Mouse (Mus musculus): ENCODE measurements around the gene Fhod1. TPM values are rescaled to one million over a fixed set of nuclear protein-coding genes. Genes with fewer than 3 reads are reported as not detected.
A peak's percentile ranks its signal among the peaks of the same experiment; 100 is the strongest.

Fhod1 gene
- polyA plus RNA-seq, 1 experiment: 19.0 TPM

- peaks cover 48% of the 10 kb centered on the region for H3K36me3 ChIP-seq (ENCODE audit: control insufficient read depth, insufficient read depth)
- H3K27me3 ChIP-seq (ENCODE audit: control insufficient read depth, insufficient read depth, insufficient read length): no peaks in the 10 kb centered on the region
- peaks cover 20% of the 10 kb centered on the region for H3K79me2 ChIP-seq (ENCODE audit: control insufficient read depth, insufficient read depth)
- TF ChIP-seq USF1 (IDR thresholded peaks at IDR 0.05; ENCODE audit: low read depth): no peak
- TF ChIP-seq MAX (IDR thresholded peaks at IDR 0.05; ENCODE audit: low read depth): no peak
- no peak for TF ChIP-seq REST (IDR thresholded peaks at IDR 0.05; ENCODE audit: insufficient read depth, insufficient read length)
- no peak for TF ChIP-seq MYOD1 (IDR thresholded peaks at IDR 0.05; ENCODE audit: control insufficient read depth in 1 of 3, insufficient read length in 2 of 3, low read depth in 2 of 3)
- TF ChIP-seq POLR2AphosphoS2 (IDR thresholded peaks at IDR 0.05; ENCODE audit: insufficient read length, low read depth): no peak
- TF ChIP-seq TCF12 (IDR thresholded peaks at IDR 0.05; ENCODE audit: insufficient read depth, poor library complexity, severe bottlenecking): no peak
- TF ChIP-seq MYOG (IDR thresholded peaks at IDR 0.05; ENCODE audit: control insufficient read depth in 1 of 3, insufficient read depth in 1 of 3, insufficient read length in 2 of 3, low read depth in 2 of 3): no peak
- TF ChIP-seq POLR2A (IDR thresholded peaks at IDR 0.05; ENCODE audit: insufficient read length, low read depth): no peak
- no peak for TF ChIP-seq SRF (IDR thresholded peaks at IDR 0.05; ENCODE audit: control insufficient read depth, insufficient read length, low read depth)
- TF ChIP-seq CEBPB (IDR thresholded peaks at IDR 0.05; ENCODE audit: insufficient read depth, poor library complexity, severe bottlenecking): no peak
- no peak for TF ChIP-seq TCF3 (IDR thresholded peaks at IDR 0.05; ENCODE audit: insufficient read length, low read depth)
- no peak for TF ChIP-seq E2F4 (IDR thresholded peaks at IDR 0.05; ENCODE audit: insufficient read depth)
- H3K4me2 ChIP-seq (ENCODE audit: low read depth): no peak overlapping the region
- H3K4me3 ChIP-seq: no peak overlapping the region
- no peak overlapping the region for H3ac ChIP-seq (ENCODE audit: control insufficient read depth, insufficient read length)
Observed at GRCm38 (mm10) chr8:105303396-105303795, 44.4 kb downstream of the Fhod1 start.

GRCm38 (mm10) chr8:105299962-105300361 is 47.8 kb downstream of the Fhod1 start:
- TF ChIP-seq TCF3 (IDR thresholded peaks at IDR 0.05; ENCODE audit: insufficient read length, low read depth): no peak
- TF ChIP-seq MYOD1 (IDR thresholded peaks at IDR 0.05; ENCODE audit: control insufficient read depth in 1 of 3, insufficient read length in 2 of 3, low read depth in 2 of 3): no peak
- TF ChIP-seq MYOG (IDR thresholded peaks at IDR 0.05; ENCODE audit: control insufficient read depth in 1 of 3, insufficient read depth in 1 of 3, insufficient read length in 2 of 3, low read depth in 2 of 3): no peak
- TF ChIP-seq REST (IDR thresholded peaks at IDR 0.05; ENCODE audit: insufficient read depth, insufficient read length): no peak
- TF ChIP-seq POLR2AphosphoS2 (IDR thresholded peaks at IDR 0.05; ENCODE audit: insufficient read length, low read depth): no peak
- TF ChIP-seq MAX (IDR thresholded peaks at IDR 0.05; ENCODE audit: low read depth): no peak
- TF ChIP-seq POLR2A (IDR thresholded peaks at IDR 0.05; ENCODE audit: insufficient read length, low read depth): no peak
- TF ChIP-seq CEBPB (IDR thresholded peaks at IDR 0.05; ENCODE audit: insufficient read depth, poor library complexity, severe bottlenecking): no peak
- no peak for TF ChIP-seq E2F4 (IDR thresholded peaks at IDR 0.05; ENCODE audit: insufficient read depth)
- TF ChIP-seq USF1 (IDR thresholded peaks at IDR 0.05; ENCODE audit: low read depth): no peak
- no peak for TF ChIP-seq SRF (IDR thresholded peaks at IDR 0.05; ENCODE audit: control insufficient read depth, insufficient read length, low read depth)
- no peak for TF ChIP-seq TCF12 (IDR thresholded peaks at IDR 0.05; ENCODE audit: insufficient read depth, poor library complexity, severe bottlenecking)

GRCm38 (mm10) chr8:105298351-105299252 is 49.2 kb downstream of the Fhod1 start:
- Histone ChIP-seq H3K36me3 (ENCODE audit: control insufficient read depth, insufficient read depth) (peaks cover 42% of the 10 kb centered on the region), H3K4me3 (peak overlapping the region; percentile 93), H3K4me2 (ENCODE audit: low read depth) (peak overlapping the region; percentile 82), H3ac (ENCODE audit: control insufficient read depth, insufficient read length) (peak overlapping the region; percentile 57), H3K27me3 (ENCODE audit: control insufficient read depth, insufficient read depth, insufficient read length) (no peaks in the 10 kb centered on the region), H3K79me2 (ENCODE audit: control insufficient read depth, insufficient read depth) (peaks cover 32% of the 10 kb centered on the region)
- TF ChIP-seq POLR2AphosphoS2 (IDR thresholded peaks at IDR 0.05; ENCODE audit: insufficient read length, low read depth) (peak; percentile 33), REST (IDR thresholded peaks at IDR 0.05; ENCODE audit: insufficient read depth, insufficient read length) (no peak), POLR2A (IDR thresholded peaks at IDR 0.05; ENCODE audit: insufficient read length, low read depth) (peak; percentile 33), MYOD1 (IDR thresholded peaks at IDR 0.05; ENCODE audit: control insufficient read depth in 1 of 3, insufficient read length in 2 of 3, low read depth in 2 of 3) (peak in 2 of 3 experiments; percentile 71 to 82), E2F4 (IDR thresholded peaks at IDR 0.05; ENCODE audit: insufficient read depth) (no peak), TCF12 (IDR thresholded peaks at IDR 0.05; ENCODE audit: insufficient read depth, poor library complexity, severe bottlenecking) (peak; percentile 96), USF1 (IDR thresholded peaks at IDR 0.05; ENCODE audit: low read depth) (no peak), CEBPB (IDR thresholded peaks at IDR 0.05; ENCODE audit: insufficient read depth, poor library complexity, severe bottlenecking) (no peak), SRF (IDR thresholded peaks at IDR 0.05; ENCODE audit: control insufficient read depth, insufficient read length, low read depth) (no peak), MYOG (IDR thresholded peaks at IDR 0.05; ENCODE audit: control insufficient read depth in 1 of 3, insufficient read depth in 1 of 3, insufficient read length in 2 of 3, low read depth in 2 of 3) (peak; percentile 64 to 92 (median 69)), TCF3 (IDR thresholded peaks at IDR 0.05; ENCODE audit: insufficient read length, low read depth) (no peak), MAX (IDR thresholded peaks at IDR 0.05; ENCODE audit: low read depth) (no peak)

More at GRCm38 (mm10) chr8:105299962-105300361, 47.8 kb downstream of the Fhod1 start:
- Histone ChIP-seq H3K4me2 (ENCODE audit: low read depth) (peak overlapping the region; percentile 82), H3K27me3 (ENCODE audit: control insufficient read depth, insufficient read depth, insufficient read length) (no peaks in the 10 kb centered on the region), H3K4me3 (peak overlapping the region; percentile 93), H3K79me2 (ENCODE audit: control insufficient read depth, insufficient read depth) (peaks cover 32% of the 10 kb centered on the region), H3K36me3 (ENCODE audit: control insufficient read depth, insufficient read depth) (peaks cover 48% of the 10 kb centered on the region), H3ac (ENCODE audit: control insufficient read depth, insufficient read length) (no peak overlapping the region)

GRCm38 (mm10) chr8:105297511-105298192 is 50.1 kb downstream of the Fhod1 start, which contains the start of gene E2f4:
TSS of gene E2f4 (plus strand) at chr8:105297663.
- TF ChIP-seq MYOD1 (IDR thresholded peaks at IDR 0.05; ENCODE audit: control insufficient read depth in 1 of 3, insufficient read length in 2 of 3, low read depth in 2 of 3) (peak in 1 of 3 experiments; percentile 28), USF1 (IDR thresholded peaks at IDR 0.05; ENCODE audit: low read depth) (no peak), TCF12 (IDR thresholded peaks at IDR 0.05; ENCODE audit: insufficient read depth, poor library complexity, severe bottlenecking) (no peak), TCF3 (IDR thresholded peaks at IDR 0.05; ENCODE audit: insufficient read length, low read depth) (no peak), POLR2AphosphoS2 (IDR thresholded peaks at IDR 0.05; ENCODE audit: insufficient read length, low read depth) (peak; percentile 66), MYOG (IDR thresholded peaks at IDR 0.05; ENCODE audit: control insufficient read depth in 1 of 3, insufficient read depth in 1 of 3, insufficient read length in 2 of 3, low read depth in 2 of 3) (peak in 1 of 3 experiments; percentile 3), POLR2A (IDR thresholded peaks at IDR 0.05; ENCODE audit: insufficient read length, low read depth) (peak; percentile 80)
- Histone ChIP-seq H3K79me2 (ENCODE audit: control insufficient read depth, insufficient read depth) (peaks cover 32% of the 10 kb centered on the region), H3K4me3 (peak within 1 kb of the TSS; percentile 93), H3ac (ENCODE audit: control insufficient read depth, insufficient read length) (peak within 1 kb of the TSS; percentile 57), H3K4me2 (ENCODE audit: low read depth) (peak within 1 kb of the TSS; percentile 95), H3K27me3 (ENCODE audit: control insufficient read depth, insufficient read depth, insufficient read length) (no peaks in the 10 kb centered on the region), H3K36me3 (ENCODE audit: control insufficient read depth, insufficient read depth) (peaks cover 35% of the 10 kb centered on the region)
